In genomic region chr6:88199718-88200692, GRCm38 (mm10) we compare ENCODE assay signal across 8 mouse cellular contexts. TPM values are rescaled to one million over a fixed set of nuclear protein-coding genes. Genes with fewer than 3 reads are reported as not detected.
DNase-seq lines count a peak whose midpoint lies in the region; ATAC-seq and TF ChIP-seq lines count a peak whose summit lies in the region.

No protein-coding gene starts in this region.

- H3K9ac ChIP-seq in lung, embryonic 14.5 days, result peak overlapping the region; percentile 6; the same call in 1 of the 2 replicates
- H3K9ac ChIP-seq in forebrain, embryonic 15.5 days (replicated peaks), result no peak overlapping the region
- 0 out of 2 replicates have a peak overlapping the region, but pooled peaks have one; percentile 31 for H3K9ac ChIP-seq in limb, embryonic 12.5 days (replicated peaks)
- H3K9ac ChIP-seq in neural tube, embryonic 15.5 days (replicated peaks), result no peak overlapping the region

- H3K4me3 ChIP-seq in lung, embryonic 14.5 days (ENCODE audit: low read depth, low read length), result peak overlapping the region; percentile 49
- peak overlapping the region; percentile 31; the same call in 1 of the 2 replicates for H3K4me3 ChIP-seq in forebrain, embryonic 15.5 days
- H3K4me3 ChIP-seq in limb, embryonic 12.5 days (replicated peaks), result peak overlapping the region; percentile 48
- peak overlapping the region; percentile 39 for H3K4me3 ChIP-seq in neural tube, embryonic 15.5 days (replicated peaks)

- H3K4me1 ChIP-seq in lung, embryonic 14.5 days (ENCODE audit: insufficient read depth), result 0 out of 2 replicates have a peak, but pooled peaks cover 5% of the 10 kb centered on the region
- peaks cover 32% of the 10 kb centered on the region for H3K4me1 ChIP-seq in forebrain, embryonic 15.5 days
- H3K4me1 ChIP-seq in limb, embryonic 12.5 days (replicated peaks), result peaks cover 51% of the 10 kb centered on the region
- H3K4me1 ChIP-seq in neural tube, embryonic 15.5 days, result peaks cover 36% of the 10 kb centered on the region

- 6% methylated on average over 50 of the region's 50 CpGs for WGBS in lung, embryonic 14.5 days
- WGBS in forebrain, embryonic 15.5 days, result 2% methylated on average over 50 of the region's 50 CpGs
- WGBS in limb, embryonic 12.5 days, result 4% methylated on average over 50 of the region's 50 CpGs
- 3% methylated on average over 50 of the region's 50 CpGs for WGBS in neural tube, embryonic 15.5 days

- no peak for ATAC-seq in lung, embryonic 14.5 days (ENCODE audit: insufficient read depth)
- no peak for ATAC-seq in forebrain, embryonic 15.5 days (replicated peaks)
- ATAC-seq in limb, embryonic 12.5 days (ENCODE audit: insufficient number of reproducible peaks, insufficient read depth, low FRiP score, low TSS enrichment, low read depth), result no peak
- no peak for ATAC-seq in neural tube, embryonic 15.5 days (ENCODE audit: low FRiP score)

- TF ChIP-seq CTCF in lung, embryonic 14.5 days (IDR thresholded peaks at IDR 0.05; ENCODE audit: low read depth), result no peak

- H3K27ac ChIP-seq in lung, embryonic 14.5 days (ENCODE audit: low read depth), result no peak overlapping the region
- H3K27ac ChIP-seq in forebrain, embryonic 15.5 days (replicated peaks), result no peak overlapping the region
- no peak overlapping the region for H3K27ac ChIP-seq in limb, embryonic 12.5 days
- no peak overlapping the region for H3K27ac ChIP-seq in neural tube, embryonic 15.5 days (replicated peaks)

- H3K36me3 ChIP-seq in lung, embryonic 14.5 days (ENCODE audit: insufficient read depth), result no peaks in the 10 kb centered on the region
- no peaks in the 10 kb centered on the region for H3K36me3 ChIP-seq in forebrain, embryonic 15.5 days
- H3K36me3 ChIP-seq in limb, embryonic 12.5 days, result no peaks in the 10 kb centered on the region
- H3K36me3 ChIP-seq in neural tube, embryonic 15.5 days, result no peaks in the 10 kb centered on the region

- H3K4me2 ChIP-seq in lung, embryonic 14.5 days, result peak overlapping the region; percentile 71
- H3K4me2 ChIP-seq in forebrain, embryonic 15.5 days (replicated peaks), result 0 out of 2 replicates have a peak overlapping the region, but pooled peaks have one; percentile 9
- H3K4me2 ChIP-seq in limb, embryonic 12.5 days, result peak overlapping the region; percentile 84
- peak overlapping the region; percentile 58 for H3K4me2 ChIP-seq in neural tube, embryonic 15.5 days

- DNase-seq in lung, embryonic 14.5 days, result peak; percentile 35
- DNase-seq in lung, postnatal 14 days, result no peak
- no peak for DNase-seq in retina, embryonic 14.5 days (ENCODE audit: low spot score)
- DNase-seq in thymus, postnatal 36 days, result no peak
- no peak for DNase-seq in gastrocnemius, postnatal 25 days

- no peaks in the 10 kb centered on the region for H3K9me3 ChIP-seq in lung, embryonic 14.5 days (ENCODE audit: low read depth, low read length)
- H3K9me3 ChIP-seq in forebrain, embryonic 15.5 days, result no peaks in the 10 kb centered on the region
- no peaks in the 10 kb centered on the region for H3K9me3 ChIP-seq in limb, embryonic 12.5 days
- no peaks in the 10 kb centered on the region for H3K9me3 ChIP-seq in neural tube, embryonic 15.5 days (replicated peaks)

- H3K27me3 ChIP-seq in lung, embryonic 14.5 days (ENCODE audit: insufficient read depth, low read length), result peaks cover 99% of the 10 kb centered on the region
- H3K27me3 ChIP-seq in forebrain, embryonic 15.5 days, result peaks cover 93% of the 10 kb centered on the region
- peaks cover 100% of the 10 kb centered on the region for H3K27me3 ChIP-seq in limb, embryonic 12.5 days
- peaks cover 94% of the 10 kb centered on the region for H3K27me3 ChIP-seq in neural tube, embryonic 15.5 days (replicated peaks)

RNA-seq across cellular contexts. Expression of gene Gata2, which starts 6.3 kb away (rescaled TPM):
- 13.8 and 14.6 TPM in 2 replicates for polyA plus RNA-seq in lung, embryonic 14.5 days (2014; fragmentation: Nextera tagmentation; extraction: Ambion mirVana)
- polyA plus RNA-seq in forebrain, embryonic 15.5 days (2015; fragmentation: Nextera tagmentation; extraction: Ambion mirVana), result 2.1 and 2.7 TPM in 2 replicates
- 5.7 and 8.6 TPM in 2 replicates for polyA plus RNA-seq in limb, embryonic 12.5 days (2016; fragmentation: Nextera tagmentation; extraction: Ambion mirVana)
- polyA plus RNA-seq in neural tube, embryonic 15.5 days (2015; fragmentation: Nextera tagmentation; extraction: Ambion mirVana), result 7.2 and 14.3 TPM in 2 replicates
- 1 to 10 TPM; 4.4 to 6.3 TPM for total RNA-seq in gastrocnemius, postnatal 25 days (2021)

RNA-seq across cellular contexts. Expression of gene Dnajb8, which starts 22.1 kb away (rescaled TPM):
- polyA plus RNA-seq in lung, embryonic 14.5 days (2014; fragmentation: Nextera tagmentation; extraction: Ambion mirVana), result not detected in 2 replicates
- not detected in 2 replicates for polyA plus RNA-seq in forebrain, embryonic 15.5 days (2015; fragmentation: Nextera tagmentation; extraction: Ambion mirVana)
- not detected in 2 replicates for polyA plus RNA-seq in limb, embryonic 12.5 days (2016; fragmentation: Nextera tagmentation; extraction: Ambion mirVana)
- polyA plus RNA-seq in neural tube, embryonic 15.5 days (2015; fragmentation: Nextera tagmentation; extraction: Ambion mirVana), result not detected in 2 replicates
- total RNA-seq in gastrocnemius, postnatal 25 days (2021), result not detected

Comparison
In these comparisons a context has a peak if more than half of its experiments do, and no peak if none do; other contexts are left out.
1. H3K4me2 ChIP-seq: peak in every context shown above with its lines; median percentile 84 in limb, embryonic 12.5 days; 71 in lung, embryonic 14.5 days; 58 in neural tube, embryonic 15.5 days; 9 in forebrain, embryonic 15.5 days.
2. H3K9ac ChIP-seq: peak in lung, embryonic 14.5 days (single experiment) and limb, embryonic 12.5 days (single experiment); none in forebrain, embryonic 15.5 days (single experiment) and neural tube, embryonic 15.5 days (single experiment).
3. Peak in every context shown above with its lines, with median percentiles within 50 percentile points of each other: H3K4me3 ChIP-seq.